Mouse (Mus musculus) kidney, adult 9 months (tissue): ENCODE results near the gene Gadd45g.
"Not testable (repeated sequence)": the region's sequence is repeated elsewhere in the genome, so short reads cannot be mapped to it uniquely, and the experiment has no call there.

Experiments used
- DNase-seq: peaks from one replicate; pipeline ENCODE4 v3.0.0; 2022

The Gadd45g gene

DNA sequence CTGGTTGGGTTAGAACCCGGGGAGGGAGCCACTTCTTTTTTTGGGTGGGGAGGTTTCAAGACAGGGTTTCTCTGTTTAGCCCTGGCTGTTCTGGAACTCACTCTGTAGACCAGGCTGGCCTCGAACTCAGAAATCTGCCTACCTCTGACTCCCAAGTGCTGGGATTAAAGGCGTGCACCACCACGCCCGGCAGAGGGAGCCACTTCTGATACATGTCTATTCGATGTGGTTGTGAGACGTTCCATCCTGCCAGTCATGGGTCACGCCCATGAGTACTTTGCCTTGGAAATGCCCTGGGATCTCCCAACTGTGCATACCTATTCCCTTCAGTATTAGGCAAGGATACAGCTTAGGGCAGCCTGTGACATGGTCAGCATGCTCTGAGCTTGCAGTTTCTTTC lies 12.5 kb upstream of the Gadd45g start:
- DNase-seq, result peak; percentile 65

DNA sequence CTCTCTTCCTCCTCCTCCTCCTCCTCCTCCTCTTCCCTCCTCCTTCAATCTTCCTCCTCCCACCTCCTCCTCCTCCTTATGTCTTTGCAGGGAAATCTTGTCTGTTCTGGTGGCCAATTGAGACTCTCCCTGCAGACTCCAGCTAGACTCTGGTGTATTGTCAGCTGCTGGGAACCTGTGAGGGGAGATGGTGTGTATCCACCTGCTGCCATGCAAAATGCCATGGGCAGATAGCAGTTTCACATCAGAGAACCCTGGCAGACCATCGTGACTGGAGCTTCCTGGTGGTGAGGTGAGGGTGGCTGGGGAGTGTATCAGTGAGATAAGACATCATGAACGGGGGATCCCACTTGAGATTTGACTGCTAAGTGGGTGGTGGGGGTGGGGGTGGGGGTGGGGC lies 12.0 kb upstream of the Gadd45g start:
- DNase-seq, result no peak

DNA sequence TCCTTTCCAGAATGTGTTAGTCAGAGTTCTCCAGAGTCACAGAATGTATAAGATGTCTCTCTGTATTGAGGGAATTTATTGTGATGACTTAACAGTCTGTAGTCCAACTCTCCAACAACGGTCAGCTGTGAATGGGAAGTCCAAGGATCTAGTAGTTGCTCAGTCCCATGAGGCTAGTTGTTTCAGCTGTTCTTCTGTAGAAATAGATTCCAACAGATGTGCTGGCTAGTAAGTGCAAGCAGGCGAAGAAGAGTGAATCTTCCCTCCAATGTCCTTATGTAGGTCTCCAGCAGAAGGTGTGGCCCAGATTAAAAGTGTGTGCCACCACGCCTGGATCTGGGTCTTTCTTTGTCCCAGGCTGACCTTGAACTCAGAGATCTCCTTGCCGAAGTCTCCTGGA lies 11.3 kb upstream of the Gadd45g start:
- not testable (repeated sequence) for DNase-seq

DNA sequence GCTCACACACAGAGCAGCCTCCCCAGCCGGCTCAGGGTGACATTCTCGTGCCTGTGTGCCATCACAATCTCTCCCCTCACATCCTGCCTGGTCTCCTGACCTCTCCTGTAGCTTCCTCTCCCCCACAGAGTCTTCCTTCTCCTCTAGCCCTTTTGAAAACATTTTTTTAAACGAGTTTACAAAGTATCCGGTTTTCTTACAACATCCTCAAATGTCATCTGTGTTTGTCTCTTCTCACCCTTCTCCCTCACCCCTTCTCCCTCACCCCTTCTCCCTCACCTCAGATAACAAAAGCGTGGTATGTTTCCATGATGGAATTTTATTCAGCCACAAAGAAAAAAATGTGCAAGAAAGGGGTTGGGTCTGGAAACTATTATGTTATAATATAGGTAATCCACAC lies 9.1 kb upstream of the Gadd45g start:
- no peak for DNase-seq

DNA sequence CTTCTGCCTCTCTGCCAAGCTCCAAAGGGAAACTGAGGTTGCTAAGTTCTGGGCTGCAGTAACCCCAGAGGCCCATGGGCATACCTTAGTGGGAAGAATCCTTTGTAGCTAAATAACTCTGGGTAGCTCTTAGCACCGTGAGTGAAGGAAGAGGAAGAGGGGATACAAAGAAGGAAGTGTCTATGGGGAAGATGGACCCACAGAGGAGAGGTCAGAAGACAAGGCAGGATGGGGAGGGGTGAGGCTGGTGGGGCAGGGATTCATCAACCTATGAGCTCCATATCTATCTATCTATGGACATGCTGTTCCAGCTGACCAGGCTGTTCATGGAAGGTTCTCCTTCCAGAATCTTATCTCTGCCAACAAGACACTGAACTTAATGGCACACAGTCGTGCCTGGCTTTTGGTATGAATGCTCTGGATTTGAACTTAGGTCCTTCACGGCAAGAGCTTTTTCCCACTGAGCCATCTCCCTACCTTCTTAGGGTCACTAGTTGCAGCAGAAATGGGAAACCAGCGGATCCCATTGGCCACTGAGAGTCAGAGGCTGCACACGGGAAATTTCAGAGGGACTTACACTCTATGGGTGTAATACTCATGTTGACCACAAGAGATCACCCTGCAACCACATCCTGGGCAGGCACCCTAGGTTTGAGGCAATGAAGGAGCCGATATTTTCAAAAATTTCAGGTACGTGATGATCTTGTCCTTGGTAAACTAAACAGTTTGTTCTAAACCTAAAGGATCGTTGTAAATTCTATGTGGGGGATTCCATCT lies 7.0 kb upstream of the Gadd45g start:
- DNase-seq, result peak; percentile 67

DNA sequence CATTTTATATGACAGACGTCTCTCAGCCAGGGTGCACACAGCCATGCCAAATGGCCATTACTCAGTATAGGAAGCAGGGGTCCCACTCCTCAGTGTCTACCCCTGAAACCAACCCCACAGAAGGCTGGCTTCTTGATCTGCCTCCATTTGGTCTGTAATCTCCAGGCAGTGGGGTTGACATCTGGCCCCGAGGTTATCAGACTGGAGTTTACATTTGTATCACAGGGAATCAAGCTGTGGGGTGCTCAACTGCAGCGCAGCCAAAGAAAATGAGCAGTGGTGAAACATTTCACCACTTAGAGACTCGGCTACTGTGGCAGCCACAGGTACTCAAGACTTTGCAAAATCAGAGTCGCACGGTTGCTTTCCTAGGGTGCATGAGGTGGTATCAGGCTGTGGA lies 5.8 kb upstream of the Gadd45g start:
- DNase-seq, result no peak

DNA sequence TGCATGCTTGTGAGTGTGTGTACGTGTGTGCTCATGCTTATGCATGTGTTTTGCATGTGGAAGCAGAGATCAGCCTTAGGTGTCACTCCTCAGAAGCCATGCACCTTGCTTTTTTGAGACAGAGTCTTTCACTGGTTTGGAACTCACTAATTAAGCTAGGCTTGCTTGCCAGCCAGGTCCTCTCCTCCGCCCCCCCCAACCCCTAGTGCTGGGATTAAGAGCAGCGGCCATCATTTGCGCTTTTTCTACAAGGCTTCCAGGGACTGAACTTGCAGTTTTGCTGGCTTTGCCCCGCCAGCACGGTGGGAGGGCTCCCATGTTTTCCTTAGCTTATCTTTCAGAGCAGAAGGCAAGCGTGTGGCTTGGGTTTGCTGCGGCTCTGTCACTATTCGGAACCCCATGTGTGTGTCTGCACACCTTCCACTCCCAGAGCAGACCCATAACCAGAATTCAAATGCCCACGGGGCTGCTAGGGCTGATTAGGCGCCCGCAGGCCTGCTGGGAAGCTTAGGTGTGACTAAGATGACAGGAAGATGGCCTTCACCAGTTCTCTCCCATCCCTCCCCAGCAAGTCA lies 4.8 kb upstream of the Gadd45g start:
- no peak for DNase-seq

DNA sequence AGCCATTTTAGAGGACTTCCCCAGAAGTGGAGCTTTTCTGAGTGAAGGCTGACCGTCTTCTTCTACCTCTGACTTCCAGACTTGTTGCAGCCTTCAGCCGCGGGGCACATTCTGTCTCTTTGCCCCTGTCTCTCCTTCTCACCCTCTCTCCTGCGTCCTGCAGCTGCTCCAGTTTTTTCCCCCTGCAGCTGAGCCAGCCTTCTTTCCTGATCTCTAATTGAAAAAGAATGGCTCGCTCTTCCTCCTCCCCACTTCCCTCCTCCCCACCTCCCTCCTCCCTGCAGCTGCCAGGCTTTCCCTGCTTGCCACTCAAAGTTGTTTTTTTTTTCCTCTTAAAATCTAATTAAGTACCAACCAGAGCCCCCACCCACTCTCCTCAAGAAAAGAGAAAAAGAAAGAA lies 4.3 kb upstream of the Gadd45g start:
- no peak for DNase-seq

DNA sequence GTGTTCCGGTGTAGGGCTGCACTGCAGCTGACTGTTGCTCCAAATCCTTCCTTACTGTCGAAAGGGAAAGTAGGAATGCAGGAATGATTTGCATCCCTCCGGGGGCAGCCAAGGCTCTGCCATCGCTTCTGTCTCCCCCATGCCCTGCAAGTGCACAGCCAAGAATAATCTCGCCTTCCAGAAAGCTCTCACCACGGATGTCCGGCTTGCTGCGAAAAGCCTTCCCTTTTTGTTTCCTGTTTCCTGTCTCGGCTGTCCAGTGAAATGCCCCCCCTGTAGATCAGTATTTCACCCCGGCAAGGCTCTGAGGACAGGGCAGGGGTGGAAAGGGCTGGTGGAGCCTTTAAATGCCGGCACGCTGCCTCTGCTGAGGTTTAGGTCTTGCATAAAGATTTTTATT lies 3.7 kb upstream of the Gadd45g start:
- DNase-seq, result no peak

DNA sequence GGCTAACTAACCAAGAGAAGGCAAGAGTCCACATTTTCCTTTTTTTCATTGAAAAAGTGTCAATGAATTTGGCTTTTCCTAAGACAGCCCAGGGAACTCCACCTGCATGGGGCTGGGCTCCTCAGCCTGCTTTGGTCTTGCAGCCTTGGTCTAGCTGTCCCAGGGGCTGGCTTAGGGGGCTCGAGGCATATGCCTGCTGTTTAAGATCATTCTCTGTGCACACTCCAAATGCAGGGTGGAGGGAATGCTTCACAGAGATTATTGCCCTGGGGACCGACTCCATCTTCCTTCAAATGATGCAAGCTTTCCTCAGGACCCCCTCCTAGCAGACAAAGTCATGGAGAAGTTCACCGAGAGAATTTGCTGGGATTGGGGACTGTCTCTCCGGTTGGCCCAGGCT lies 3.2 kb upstream of the Gadd45g start:
- DNase-seq, result no peak

DNA sequence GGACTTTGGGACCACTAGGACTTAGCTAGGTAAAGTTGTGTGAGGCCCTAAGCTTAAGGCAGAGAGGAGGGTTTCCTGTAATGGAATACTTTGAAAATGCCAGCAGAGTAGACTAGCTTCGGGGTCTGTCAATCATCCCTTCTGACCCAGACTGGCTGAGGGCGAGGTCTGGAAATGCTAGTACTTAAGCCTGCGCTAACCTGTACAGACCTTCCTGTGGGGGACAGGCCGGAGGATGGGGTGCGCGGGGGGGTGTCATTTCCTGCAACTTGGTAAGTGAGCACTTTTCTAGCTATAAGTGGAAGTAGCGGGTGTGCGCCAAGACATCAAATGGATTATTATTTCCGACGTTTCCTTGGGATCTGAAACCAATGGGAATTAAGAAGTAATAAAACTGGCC lies 2.4 kb upstream of the Gadd45g start:
- DNase-seq, result no peak

DNA sequence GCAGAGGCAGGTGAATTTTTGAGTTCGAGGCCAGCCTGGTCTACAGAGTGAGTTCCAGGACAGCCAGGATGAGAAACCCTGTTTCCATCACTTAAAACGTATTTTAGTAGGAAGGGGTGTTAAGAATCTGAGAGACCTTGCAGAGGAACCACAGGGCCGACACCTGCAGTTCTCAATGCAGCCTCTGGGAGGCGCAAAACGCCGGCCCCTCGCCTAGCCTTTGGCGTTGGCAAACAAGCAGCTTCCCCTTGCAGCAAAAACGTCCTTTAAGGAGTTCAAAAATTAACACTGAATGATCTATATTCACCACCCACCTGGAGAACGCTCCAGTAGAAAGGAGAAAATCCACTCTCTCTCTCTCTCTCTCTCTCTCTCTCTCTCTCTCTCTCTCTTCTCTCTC lies 1.8 kb upstream of the Gadd45g start:
- peak; percentile 78 for DNase-seq

DNA sequence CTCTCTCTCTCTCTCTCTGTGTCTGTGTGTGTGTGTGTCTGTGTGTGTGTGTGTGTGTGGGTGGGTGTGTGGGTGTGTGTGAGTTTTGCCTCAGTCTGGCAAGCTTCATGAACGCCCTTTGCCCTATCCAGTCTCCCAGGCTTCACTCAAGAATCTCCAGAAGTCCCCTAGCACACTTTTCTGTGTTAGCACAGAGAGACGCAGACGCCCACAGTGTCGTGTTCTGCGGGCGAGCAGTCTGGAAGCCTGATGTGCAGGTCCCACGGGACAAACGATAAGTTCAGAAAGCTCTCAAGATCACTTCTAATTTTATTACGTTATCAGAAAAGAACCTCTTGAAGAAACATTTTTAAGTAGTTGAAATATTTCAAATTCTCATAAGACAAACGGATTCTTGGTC lies 1.4 kb upstream of the Gadd45g start:
- peak; percentile 75 for DNase-seq

DNA sequence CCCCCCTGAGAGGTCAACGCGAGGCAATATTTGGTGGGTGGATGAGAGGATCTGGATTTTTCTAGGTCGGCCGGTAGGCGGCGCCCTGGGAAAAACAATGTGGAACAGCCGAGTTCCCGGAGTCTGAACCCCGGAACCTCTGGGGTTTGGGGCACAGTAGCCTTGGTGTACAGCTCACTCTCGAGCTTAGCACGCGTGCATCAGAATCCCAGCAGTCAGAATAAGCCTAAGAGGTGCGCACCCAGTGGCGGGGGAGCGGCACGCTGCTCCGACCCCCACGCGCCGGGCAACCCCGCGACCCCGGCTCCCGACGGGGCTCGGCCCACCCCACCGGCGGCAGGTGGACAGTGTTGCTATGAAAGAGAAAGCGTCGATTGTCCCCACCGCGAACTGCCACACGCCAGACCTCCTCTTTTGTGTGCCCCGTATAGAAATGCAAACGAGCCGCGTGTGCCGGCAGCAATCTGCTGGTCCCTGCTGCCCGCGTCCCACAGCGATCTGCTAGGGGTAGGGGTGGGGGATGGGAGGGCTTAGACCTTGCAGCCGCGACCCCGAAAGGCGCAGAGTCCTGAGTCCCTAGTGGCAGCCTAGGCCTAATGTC lies 787 bp upstream of the Gadd45g start:
- peak; percentile 82 for DNase-seq

DNA sequence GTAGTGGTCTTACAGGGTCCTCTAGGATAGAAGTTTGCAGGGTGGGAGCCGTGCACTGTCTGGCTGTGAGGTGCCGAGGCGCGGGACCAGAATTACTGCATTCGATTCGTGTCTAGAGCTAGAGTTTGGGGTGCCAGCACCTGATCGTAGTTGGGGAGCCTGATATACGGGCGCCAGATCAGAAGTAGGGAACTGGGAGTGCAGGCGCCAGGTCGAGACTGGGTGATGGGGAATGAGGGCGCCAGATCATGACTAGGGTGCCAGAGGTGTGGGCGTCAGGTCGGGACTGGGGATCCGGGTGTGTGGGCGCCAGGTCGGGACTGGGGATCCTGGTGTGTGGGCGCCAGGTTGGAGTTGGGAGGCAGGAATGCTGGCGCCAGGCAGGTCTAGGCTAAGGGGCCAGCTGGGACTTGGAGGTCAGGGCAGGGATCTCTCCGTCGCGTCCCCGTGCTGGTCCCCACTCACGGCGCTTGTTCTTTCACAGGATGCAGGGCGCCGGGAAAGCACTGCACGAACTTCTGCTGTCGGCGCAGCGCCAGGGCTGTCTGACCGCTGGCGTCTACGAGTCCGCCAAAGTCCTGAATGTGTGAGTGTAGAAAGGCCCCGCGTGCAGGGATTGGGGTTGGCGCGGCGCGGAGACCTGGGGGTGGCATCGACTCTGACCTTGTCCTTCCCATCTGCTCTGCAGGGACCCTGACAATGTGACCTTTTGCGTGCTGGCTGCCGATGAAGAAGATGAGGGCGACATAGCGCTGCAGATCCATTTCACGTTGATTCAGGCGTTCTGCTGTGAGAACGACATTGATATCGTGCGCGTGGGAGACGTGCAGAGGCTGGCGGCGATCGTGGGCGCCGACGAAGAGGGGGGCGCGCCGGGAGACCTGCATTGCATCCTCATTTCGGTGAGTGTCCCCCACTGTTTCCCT lies 653 bp downstream of the Gadd45g start:
- DNase-seq, result peak; percentile 78

DNA sequence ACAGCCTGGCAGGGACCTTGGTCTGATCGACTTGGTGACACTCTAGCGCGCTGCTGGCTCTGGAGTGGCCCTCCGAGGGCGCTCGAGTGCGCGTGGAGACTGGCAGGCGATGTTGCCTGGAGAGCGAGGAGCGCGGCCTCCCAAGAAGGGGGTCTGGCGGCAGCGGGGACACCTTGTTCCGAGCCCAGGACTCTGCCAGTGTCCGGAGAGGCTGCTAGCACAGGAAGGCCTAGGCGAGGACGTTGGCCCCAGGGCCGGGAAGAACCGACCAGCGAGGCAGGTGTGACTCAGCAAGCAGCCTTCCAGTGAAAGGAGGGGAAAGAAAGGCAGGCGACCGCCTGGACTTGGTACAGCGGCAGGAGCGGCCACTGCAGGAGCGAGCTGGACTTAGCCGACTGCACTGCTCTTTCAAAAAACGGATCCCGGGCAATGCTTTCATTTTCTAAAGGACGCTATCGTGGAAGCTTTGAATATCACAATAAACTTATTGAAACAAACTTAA lies 1.6 kb downstream of the Gadd45g start:
- DNase-seq, result peak; percentile 83

DNA sequence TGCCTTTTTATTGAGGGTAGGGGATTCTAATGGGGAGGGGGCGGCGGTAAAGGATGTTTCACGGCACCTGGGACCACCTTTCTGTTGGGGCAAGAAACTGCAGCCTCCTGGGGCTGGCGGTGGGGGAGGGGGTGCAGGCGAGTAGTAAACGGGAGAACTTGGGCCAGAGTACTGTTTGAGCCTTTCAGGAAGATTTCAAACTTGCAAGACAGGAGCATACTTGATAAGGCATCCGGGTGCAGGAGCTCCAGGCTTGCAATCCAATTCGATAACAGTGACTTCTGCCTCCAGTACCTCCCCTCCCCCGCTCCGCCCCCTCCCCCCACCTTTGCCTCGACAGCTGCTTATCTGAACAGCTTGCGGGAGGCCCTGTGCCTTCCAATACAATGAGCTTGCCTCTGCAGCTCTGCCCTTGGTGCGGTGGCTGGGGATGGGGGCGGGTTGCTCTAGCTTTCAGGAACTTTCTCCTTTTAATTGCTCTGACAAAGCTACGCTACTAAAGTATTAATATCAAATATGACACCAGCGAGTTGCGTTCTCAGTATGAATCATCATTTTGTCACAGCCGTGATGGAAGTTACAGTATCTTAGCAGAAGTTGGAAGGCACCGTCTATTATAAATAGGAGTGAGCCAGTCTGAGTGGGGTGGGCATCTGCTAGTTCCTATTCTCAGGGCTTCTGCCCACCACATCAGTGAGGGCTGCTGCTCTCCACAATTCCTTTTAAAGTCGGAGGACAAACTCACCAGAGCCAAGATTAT lies 2.2 kb downstream of the Gadd45g start:
- DNase-seq, result peak; percentile 63

DNA sequence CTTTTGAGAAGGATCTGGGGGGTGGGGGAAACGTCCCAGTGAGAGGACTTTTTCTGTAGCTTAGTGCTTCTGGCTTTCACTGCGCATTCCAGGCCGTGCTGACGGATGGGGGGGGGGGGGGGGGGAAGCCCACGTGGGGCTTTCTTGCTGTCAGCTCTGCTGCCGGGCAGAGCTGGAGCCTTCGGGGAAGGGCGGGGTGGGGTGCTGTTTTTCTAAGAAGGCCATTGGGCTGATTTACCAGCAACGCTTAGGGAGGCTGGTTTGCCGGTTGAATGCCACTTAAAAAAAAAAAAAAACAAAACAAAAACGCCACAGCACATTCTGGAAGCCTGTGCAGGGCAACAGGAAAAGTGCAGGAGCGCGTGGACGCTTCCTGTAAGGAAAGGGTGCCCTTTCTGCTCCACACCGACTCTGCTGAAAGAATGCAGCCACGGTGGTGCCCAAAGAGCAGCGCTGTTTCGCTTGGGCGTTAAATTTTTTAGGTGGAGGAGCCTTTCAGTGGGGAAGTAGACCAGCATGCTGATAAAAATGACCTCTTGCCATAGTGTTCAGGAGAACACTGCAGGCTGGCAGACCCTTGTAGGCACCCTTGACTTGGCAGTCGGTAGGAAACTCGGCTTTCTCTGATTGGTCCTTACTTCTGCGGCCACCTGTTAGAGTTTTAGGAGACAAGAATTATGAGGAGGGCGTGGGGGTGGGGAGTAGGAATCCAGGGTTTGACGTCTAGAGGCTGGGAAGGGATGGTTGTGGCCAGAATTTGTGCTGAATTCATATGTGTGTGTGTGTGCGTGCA lies 3.0 kb downstream of the Gadd45g start:
- DNase-seq, result peak; percentile 72

DNA sequence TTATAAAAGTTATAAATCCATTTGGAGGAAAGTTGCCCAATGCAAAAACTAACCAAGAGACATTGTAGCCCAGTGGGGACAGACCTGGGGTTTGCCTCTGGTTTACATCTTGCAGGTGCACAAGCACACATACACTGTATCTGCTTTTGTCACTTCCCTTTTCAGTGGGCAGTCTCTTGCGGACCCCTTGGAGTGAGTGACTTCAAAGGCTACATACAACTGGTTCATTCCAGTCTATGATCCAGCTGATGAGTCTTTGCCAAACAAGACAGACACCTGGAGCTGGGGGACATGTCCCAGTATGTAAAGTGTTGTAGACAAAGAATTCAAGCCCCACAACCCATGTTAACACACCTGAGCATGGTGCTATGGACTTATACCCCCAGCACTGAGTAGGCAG lies 4.1 kb downstream of the Gadd45g start:
- no peak for DNase-seq

DNA sequence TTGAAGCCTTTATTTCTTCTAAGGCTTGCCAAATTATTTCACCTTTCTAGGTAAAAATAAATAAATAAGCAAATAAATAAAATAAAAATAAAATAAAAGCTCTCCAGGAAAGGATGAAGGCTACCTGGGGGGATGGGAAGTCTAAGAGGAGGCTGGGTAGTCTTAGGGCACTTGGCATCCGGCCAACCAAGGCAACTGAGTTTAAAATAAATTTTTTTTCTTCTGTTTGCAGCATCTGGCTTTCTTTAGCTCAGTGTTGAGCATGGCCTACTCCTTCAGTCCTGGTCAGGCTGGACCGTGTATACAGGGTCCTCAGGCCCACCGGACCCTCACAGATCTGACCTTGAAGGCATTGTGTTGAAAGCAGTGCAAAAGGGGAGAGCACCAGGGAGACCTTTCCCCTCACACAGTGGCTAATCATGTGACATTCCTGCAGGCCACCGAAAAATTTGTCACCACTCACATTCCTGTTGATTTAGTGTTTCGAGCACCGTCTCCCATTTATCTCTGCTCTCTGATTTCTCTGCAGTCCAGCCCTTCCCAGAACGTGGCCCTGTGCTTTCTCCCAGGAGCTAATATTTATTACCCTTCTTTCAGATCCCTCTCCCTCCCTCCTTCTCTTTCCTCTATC lies 6.2 kb downstream of the Gadd45g start:
- DNase-seq, result no peak
